Mouse (Mus musculus): ENCODE measurements around the gene Sergef.
A peak's percentile ranks its signal among the peaks of the same experiment; 100 is the strongest.
"Not testable (repeated sequence)": the region's sequence is repeated elsewhere in the genome, so short reads cannot be mapped to it uniquely, and the experiment has no call there.

Gene Sergef

GRCm38 (mm10) chr7:46639692-46640031 lies at the start of gene Sergef:
Gene Sergef, minus strand, starts transcription at chr7:46639807.
- peak; percentile 74 for DNase-seq (ENCODE audit: low read depth)

- DNase-seq (ENCODE audit: low read depth): no peak
These were observed 47.2 kb upstream of the Sergef start for GRCm38 (mm10) chr7:46686827-46687226.

- DNase-seq (ENCODE audit: low read depth): no peak
These were observed 41.1 kb upstream of the Sergef start for GRCm38 (mm10) chr7:46680732-46681131.

GRCm38 (mm10) chr7:46679044-46679443 lies 39.4 kb upstream of the Sergef start:
- not testable (repeated sequence) for DNase-seq (ENCODE audit: low read depth)

GRCm38 (mm10) chr7:46678417-46678816 lies 38.8 kb upstream of the Sergef start:
- no peak for DNase-seq (ENCODE audit: low read depth)

GRCm38 (mm10) chr7:46676808-46677360 lies 37.3 kb upstream of the Sergef start:
- no peak for DNase-seq (ENCODE audit: low read depth)

GRCm38 (mm10) chr7:46675886-46676285 lies 36.3 kb upstream of the Sergef start:
- DNase-seq (ENCODE audit: low read depth): no peak

GRCm38 (mm10) chr7:46675061-46675460 lies 35.5 kb upstream of the Sergef start:
- no peak for DNase-seq (ENCODE audit: low read depth)

GRCm38 (mm10) chr7:46672160-46672672 lies 32.6 kb upstream of the Sergef start, which contains the start of gene Tph1:
Gene Tph1, minus strand, starts transcription at chr7:46672537.
- DNase-seq (ENCODE audit: low read depth): no peak

GRCm38 (mm10) chr7:46667256-46667655 lies 27.6 kb upstream of the Sergef start:
- no peak for DNase-seq (ENCODE audit: low read depth)

GRCm38 (mm10) chr7:46665236-46665635 lies 25.6 kb upstream of the Sergef start:
- no peak for DNase-seq (ENCODE audit: low read depth)

GRCm38 (mm10) chr7:46661591-46662090 lies 22.0 kb upstream of the Sergef start:
- DNase-seq (ENCODE audit: low read depth): no peak

- no peak for DNase-seq (ENCODE audit: low read depth)
These were observed 12.7 kb upstream of the Sergef start for GRCm38 (mm10) chr7:46652279-46652678.

GRCm38 (mm10) chr7:46650231-46650630 lies 10.6 kb upstream of the Sergef start:
- DNase-seq (ENCODE audit: low read depth): not testable (repeated sequence)

- no peak for DNase-seq (ENCODE audit: low read depth)
These were observed 9.0 kb upstream of the Sergef start for GRCm38 (mm10) chr7:46648431-46649140.

- no peak for DNase-seq (ENCODE audit: low read depth)
These were observed 3.6 kb upstream of the Sergef start for GRCm38 (mm10) chr7:46643172-46643571.

GRCm38 (mm10) chr7:46640062-46640461 lies 455 bp upstream of the Sergef start:
- DNase-seq (ENCODE audit: low read depth): no peak

- no peak for DNase-seq (ENCODE audit: low read depth)
These were observed 517 bp downstream of the Sergef start for GRCm38 (mm10) chr7:46638889-46639691.

GRCm38 (mm10) chr7:46628375-46628975 lies 11.1 kb downstream of the Sergef start:
- no peak for DNase-seq (ENCODE audit: low read depth)

- DNase-seq (ENCODE audit: low read depth): no peak
These were observed 15.6 kb downstream of the Sergef start for GRCm38 (mm10) chr7:46623979-46624378.

- DNase-seq (ENCODE audit: low read depth): no peak
These were observed 21.0 kb downstream of the Sergef start for GRCm38 (mm10) chr7:46618416-46619110.

Data from c-Kit-positive CD71-negative TER-119-negative erythroid progenitor cells, embryonic 14.5 days (primary cell).